Mouse (Mus musculus) layer of hippocampus, adult 9-11 months (tissue): ENCODE measurements around the gene Ccdc71.

ENCODE experiments used
- DNase-seq: peaks from one replicate; pipeline ENCODE4 v3.0.0; 2022

The Ccdc71 gene

DNA sequence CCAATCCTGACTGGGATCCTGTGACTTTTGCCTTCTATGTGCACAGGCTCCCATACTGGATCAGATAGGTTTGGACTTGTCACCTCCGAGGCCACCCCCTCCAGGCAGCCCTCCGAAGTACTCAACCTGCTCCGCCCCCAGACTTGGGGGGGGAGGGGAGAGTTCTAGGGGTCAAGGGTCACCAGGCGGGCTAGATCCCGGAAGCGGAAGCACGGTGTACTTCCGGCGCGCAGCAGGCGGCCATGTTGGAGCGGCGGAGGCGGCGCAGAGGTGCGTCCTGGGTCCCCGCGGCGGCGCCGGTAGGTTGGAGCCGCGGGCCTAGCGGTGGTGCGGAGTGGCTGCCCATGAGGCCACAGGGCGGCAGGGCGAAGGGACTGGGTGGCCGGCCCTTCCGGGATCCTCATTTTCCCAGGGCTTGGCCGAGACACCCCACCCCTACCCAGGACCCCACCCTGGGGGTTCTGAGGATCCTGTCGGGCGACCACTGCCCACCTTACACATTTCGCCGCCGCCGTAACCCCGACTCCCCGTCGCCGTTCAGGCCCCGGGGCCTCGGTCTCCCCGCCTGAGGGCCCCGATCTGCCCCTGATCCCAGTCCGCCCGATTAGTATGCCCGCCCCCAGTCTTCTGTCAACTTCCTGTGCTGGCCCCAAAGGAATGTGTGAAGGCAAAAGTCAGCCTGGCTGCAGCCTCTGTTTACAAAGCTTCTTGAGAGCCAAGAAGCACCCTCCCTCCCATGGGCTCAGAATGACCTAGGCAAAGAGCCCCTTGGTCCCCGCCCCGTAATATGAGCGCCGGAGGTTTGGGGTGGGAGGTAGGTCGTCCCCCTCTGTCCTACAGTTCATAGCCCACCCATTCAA, at the start of gene Ccdc71:
Gene Ccdc71, plus strand, starts transcription at position 209 of the 860 bp plus-strand sequence.
- DNase-seq, result peak; percentile 89

DNA sequence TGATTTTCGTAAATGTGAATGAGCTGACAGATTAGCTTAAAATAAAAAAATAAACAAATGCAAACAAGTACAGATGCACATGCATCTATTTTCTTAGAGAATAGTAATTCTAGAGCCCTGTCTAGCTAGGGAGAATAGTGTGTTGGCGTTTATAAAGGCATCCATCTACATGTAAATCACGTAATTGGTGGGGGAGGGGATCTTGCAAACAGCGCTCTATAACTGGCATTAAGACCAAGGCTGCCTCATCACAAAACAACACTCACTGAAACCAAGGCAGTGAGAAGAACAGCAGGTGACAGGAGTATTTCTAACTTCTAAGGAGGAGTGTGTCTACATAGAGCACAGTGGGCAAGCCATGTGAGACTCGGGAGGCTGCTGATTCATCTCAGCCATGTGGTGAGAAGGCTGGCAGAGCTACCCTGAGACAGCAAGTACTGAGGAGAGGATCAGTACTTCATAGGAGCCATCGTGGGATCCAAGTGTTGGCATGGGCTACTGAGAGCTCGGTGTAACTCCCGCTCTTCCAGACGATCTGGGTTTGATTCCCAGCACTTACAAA, 48.9 kb upstream of the Ccdc71 start:
- DNase-seq, result peak; percentile 80

DNA sequence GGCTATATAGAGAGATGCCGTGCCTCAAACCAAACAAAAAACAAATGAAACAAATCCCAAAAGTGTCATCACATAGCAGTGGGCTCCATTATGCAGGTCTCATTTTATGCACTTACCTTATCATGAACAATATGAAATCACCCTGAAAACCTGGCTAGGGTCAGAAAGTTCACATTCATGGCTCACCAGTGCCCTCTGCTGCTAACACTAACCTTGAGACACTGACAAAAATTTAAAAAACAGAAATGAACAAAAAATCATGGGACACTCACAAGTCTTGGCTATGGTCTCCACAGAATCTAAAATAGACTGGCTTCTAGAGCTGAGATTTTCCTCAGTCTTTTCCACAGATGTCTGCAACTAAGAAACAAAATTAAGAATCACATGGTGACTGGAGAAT, 48.1 kb upstream of the Ccdc71 start:
- DNase-seq, result no peak

DNA sequence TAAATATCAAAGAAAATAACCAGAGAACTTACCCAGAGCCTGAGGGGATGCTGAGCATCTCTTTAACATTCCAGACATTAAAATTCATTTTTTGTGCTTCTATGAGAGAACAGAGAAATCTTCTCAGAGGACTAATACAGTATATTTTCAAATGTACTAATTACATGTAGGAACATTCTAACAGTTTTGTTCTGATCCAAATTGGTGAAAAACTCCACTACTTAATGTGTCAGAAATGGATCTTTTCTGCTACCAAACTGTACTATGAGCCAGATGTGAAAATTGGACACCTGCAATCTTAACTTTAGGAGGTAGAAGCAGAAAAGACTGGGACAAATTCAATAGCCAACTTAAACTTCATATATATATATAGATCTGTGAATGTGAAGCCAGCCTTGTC, 31.9 kb upstream of the Ccdc71 start, which contains the start of gene Ccdc36:
Gene Ccdc36, minus strand, starts transcription at position 101 of the 400 bp plus-strand sequence.
- no peak for DNase-seq

DNA sequence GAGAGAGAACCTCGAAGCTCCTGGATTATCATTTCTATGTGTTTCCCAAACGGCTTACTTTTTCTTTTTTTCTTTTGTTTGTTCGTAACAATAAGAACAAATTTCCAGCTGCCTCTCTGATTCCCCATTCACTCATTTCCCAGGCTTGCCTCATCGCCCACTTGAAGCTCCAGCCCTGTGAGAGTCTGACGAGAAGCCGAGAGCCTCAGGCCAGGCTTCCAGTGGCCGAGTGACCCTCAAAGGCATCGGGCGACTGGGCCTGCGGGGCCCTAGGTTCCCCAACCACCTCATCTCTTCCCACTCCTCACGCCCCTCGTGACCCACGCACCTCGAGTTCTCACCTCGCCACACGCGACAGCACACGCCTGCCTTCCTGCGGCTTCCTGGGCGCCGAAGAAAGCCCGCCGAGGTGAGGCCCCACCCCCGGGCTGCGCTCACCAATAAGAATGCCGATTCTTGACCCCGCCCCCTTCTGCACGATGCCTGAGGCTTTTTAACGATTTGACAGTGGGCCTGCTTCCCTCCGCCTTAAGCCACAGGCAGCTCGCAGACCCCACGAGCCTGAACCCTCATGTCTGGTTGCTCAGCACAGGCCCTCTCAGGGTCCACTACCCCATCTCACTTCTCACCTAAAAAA, 28.8 kb upstream of the Ccdc71 start:
- DNase-seq, result no peak

DNA sequence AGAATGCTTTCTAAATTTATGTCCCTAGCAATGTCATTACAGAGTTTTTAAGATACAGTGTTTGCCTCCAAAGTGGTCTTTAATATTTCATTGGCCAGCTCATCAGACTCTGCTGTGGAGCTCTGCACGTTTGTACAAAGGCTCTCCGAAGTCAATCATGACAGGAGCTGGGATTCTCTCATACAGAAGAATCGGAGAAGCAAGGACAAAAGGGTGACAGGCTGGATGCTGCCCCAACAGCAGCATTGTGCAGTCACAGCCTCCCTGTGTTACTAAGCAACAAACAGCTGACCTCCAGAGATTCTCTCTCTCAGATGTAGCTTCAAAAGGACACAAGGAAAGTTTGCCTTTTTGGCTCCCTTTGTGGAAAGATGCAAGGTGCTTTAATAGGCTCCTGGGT, 24.1 kb upstream of the Ccdc71 start, which contains the start of gene BC048562:
Gene BC048562, plus strand, starts transcription at position 301 of the 400 bp plus-strand sequence.
- DNase-seq, result no peak

DNA sequence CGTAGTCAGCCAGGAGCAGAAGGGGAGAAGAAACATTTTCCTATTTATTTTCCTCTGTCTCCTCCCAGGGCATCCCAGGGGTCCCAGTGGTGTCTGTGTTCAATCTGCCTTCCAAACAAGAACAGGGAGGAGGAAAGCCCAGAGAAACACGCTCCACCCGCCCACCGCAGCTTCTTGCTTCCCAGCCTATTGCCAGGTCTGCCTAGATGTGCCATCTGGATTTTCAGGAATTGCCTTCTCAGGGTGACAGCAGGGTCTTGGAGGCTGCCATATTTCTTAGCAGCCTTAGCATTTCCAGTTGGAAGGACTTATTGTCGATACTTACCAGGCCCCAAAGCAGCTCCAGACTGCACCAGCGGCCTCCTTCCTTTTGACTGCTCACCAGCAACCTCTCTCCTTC, 21.2 kb upstream of the Ccdc71 start:
- peak; percentile 55 for DNase-seq

DNA sequence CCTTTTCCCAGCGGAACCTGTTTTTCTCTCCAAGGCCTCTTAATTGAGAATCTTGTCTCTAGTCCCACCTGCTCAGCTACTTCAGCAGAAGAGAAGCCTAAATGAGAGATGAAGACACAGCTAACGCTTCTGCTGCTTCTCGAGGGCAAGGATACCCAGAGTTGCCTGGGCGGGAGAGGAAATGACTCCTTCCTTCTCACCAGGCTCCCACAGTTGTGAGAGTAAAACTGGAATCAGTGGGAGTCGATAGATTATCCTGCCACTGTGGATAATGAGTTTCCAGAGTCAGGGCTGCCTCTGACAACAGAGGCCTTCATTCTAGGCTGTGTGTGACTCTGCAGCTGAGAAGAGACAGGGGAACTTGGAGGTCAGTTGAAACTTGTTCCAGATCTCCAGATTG, 19.8 kb upstream of the Ccdc71 start:
- no peak for DNase-seq

DNA sequence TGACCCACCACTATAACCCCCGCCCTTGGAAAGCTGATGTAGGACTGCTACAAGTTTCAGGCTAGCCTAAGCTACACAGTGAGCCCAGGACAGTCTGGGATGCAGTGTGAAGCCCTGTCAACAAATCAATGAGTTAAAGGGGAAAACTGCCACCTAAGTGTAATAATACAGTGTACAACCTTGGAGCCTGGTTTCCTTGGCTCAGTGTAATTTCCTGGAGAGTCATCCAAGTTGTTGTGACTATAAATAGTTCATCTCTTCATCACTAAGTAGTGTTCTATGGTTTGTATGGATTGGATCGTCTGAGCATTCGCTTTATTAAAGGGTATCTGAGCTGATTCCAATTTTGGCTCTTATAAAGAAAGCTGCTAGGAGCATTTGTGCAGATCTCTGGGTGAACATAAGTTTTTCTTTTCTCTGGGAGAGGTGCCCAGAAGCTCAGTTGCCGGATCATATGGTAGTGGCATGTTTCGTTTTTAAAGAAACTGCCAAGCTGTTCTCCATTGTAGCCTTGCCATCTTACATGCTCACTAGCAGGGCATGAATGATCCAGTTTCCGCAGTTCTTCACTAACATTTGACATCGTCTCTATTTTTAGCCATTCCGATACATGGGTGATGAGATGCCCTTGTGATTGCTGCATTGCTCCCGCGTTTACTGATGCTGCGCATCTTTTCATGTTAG, 18.9 kb upstream of the Ccdc71 start:
- peak; percentile 82 for DNase-seq

DNA sequence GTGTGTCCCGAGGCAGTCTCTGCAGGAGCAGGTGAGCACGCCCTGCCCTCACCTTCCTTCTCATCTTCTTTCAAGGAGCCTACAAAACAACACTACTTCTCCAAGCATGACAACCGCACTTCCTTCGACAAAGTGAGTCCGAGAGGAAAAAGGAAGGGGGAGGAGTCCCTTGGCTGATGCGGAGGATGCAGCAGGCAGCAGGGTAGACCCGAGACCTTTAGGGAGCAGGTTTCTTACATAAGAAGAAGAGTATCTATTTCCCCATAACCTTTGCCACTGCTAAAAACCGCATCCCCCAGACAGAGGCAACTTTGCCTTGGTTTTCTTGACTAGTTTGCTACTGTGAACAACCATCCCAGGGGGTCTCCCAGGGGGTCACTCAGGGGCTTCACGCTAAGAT, 15.2 kb upstream of the Ccdc71 start:
- DNase-seq, result no peak

DNA sequence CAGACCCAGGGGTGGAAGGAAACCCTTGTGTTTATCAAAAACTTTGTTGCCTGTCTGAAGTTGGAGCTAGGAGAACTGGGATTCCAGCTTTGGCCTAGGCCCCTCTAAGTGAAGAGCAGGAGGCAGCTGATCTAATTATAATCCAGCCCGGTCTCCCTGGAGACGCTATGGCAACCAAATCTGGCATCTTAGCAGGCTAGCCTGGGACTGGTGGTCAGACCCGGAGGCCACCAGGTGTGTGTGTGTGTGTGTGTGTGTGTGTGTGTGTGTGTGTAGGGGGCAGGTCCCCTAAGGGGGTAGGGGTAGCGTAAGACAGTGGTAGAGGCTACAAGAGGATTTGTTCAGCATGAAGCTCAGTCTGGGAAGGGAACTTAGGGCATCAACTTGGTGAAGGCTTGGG, 10.5 kb upstream of the Ccdc71 start:
- peak; percentile 57 for DNase-seq

DNA sequence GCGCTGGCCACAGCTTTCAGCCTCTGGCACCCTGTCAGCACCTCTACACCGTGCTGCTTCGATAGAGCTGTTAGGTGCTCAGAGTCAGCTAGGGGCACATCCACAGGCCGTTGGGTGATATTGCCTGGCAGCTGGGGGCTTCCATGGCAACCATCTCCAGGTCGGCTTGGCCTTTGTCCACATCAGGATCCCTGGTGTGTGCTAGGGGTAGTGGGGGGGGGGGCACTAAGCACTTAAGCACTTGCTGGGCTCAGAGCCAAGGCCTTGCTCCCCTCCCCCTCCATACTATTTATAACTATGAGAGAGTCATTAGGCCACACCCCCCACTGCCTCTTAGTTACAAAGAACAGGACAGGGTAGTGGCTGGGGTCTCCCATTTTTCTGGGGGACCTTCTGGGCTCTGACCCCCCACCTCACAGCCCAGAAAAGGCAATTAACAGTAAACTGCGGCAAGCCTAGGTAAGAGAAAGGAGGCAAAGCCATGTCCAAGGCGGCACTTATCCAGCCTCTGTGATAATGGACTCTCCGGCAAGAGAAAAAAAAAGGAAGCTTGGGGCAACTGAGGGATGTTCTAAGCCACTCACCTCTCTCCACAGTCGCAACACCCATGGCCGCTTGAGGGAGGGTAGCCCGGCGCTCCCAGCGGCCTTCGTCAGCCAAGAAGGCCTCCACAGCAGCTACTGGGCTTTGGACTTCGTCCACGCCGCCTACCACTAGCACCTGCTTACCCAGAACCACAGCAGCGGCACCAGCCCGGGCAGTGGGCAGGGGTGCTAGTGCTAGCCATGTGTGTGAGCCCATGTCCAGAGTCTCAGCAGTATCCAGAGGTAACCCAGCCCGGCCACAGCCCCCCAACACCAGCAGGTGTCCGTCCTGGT, 9.8 kb upstream of the Ccdc71 start:
- DNase-seq, result peak; percentile 44

DNA sequence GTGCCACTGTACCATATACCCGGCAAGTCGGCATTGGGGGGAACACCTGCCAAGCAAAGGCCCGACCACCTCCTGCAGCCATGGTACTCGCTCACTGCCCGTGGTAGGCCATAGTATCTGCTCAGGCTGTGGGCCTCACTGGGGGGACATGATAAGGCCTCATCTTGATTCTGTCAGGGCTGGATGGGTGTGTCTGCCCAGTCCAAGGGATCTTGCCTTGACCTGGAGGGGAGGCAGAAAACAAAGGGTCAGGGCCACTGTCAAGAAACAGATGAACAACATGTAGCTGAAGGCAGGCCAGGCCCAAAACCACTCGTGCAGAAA, 9.2 kb upstream of the Ccdc71 start:
- DNase-seq, result no peak

DNA sequence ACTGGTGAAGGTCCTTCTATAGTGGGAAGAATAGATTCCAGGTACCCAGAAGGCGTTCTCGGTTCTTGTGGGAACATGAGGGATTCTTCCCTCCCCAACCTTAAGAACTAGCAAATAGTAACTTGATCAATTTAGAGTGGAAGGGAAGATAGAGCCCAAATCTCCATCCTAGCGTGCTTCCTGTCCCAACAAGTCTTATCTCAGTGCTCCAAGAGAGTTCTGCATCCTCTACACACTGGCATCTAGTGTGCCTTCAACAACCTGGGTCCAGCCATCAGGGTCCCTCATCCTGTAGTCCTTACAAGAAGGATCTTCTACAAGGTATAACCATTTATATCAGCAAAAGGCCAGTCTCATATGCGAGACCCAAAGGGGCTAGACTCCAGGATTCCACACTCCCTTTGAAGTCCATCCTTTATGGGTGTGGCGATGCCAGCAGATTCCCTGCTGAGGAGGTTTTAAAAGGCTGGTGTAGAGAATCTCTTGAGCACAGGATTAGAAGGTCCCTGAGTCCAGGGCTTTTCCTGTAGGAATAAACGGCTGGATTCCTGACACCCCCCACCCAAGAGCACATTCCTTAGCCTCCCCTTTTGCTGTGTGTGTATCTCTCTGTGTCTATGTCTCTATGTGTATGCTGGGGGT, 8.7 kb upstream of the Ccdc71 start:
- DNase-seq, result no peak

DNA sequence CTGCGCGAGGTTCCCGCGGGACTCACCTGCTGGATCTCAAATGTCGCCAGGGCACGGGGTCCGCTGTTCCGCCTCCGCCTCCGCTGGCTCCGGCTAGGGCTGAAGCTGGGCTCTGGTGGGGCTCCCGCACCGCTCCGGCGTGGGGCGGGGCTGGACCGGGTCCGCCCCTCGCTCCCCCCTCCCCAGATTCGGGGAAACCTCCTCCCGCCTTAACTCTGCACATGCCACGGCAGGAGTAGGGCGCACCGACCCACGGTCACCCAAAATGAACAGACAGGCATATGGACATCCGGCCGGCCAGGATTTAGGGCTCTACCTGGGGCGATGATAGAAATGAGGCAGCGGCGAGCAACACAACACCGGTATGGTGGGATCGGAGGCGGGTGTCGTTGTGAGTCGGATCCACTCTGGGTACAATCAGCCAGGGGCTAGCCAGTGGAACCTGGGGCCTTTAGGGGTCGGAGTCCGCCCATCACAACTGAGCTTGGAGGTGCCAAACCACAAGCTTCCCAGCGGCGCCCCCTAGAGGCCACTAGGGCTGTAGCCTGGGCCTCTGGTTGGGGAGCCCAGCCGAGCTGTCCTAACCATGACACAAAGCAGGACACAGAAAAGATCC, 7.9 kb upstream of the Ccdc71 start:
- peak; percentile 80 for DNase-seq

DNA sequence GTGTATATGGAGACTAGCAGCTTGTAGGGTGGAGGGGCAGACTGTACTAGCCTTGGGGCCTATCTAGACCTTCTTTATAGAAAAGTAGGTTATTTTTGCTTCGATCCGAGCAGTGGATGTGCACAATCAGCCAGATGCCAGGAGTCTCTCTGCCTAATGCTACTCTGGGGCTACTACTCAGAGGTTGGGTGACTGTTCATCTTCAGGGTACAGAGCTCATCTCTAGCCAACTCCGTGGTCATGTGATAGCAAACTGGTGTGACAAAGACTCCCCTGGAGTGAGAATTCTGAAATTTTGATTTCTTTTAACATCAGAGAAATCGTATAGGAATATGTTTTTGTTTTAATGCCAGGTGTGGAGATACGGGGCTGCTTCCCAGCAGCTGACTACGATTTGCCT, 7.4 kb upstream of the Ccdc71 start:
- DNase-seq, result no peak

DNA sequence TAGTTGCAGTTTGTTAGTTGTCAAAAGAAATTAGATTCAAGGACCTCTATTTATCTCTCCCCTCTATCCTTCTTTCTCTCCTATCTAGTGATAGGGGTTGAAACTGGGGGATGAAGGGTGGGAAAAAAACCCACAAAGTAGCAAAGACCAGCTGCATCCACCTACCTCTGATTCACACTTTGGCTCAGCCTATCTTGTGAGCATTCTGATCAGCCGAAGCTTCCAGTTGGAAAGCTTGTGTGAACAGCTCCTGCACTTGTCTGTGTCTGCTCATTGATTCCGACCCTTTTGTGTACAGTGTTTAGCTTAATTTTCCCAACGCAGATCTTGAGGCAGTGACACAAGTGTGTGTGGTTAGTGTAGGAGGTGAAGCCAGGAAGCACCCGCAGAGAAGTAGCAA, 6.9 kb upstream of the Ccdc71 start:
- DNase-seq, result peak; percentile 58

DNA sequence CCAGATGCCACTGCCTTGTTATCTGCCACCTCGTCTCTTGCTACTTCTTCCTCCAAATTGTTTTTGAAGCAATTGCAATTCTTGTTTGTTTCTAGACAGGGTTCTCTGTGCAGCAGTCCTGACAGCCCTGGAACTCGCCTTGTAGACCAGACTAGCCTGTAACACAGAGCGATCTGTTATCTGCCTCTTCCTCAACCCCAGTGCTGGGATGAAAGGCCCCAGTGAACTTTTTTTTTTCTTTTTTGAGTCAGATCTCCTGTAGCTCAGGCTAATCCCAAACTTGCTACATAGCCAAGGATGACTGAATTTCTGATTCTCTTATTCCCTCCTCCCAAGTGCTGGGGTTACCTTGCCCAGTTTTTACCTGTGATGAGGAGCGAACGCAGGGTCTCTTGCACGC, 5.9 kb upstream of the Ccdc71 start:
- no peak for DNase-seq

DNA sequence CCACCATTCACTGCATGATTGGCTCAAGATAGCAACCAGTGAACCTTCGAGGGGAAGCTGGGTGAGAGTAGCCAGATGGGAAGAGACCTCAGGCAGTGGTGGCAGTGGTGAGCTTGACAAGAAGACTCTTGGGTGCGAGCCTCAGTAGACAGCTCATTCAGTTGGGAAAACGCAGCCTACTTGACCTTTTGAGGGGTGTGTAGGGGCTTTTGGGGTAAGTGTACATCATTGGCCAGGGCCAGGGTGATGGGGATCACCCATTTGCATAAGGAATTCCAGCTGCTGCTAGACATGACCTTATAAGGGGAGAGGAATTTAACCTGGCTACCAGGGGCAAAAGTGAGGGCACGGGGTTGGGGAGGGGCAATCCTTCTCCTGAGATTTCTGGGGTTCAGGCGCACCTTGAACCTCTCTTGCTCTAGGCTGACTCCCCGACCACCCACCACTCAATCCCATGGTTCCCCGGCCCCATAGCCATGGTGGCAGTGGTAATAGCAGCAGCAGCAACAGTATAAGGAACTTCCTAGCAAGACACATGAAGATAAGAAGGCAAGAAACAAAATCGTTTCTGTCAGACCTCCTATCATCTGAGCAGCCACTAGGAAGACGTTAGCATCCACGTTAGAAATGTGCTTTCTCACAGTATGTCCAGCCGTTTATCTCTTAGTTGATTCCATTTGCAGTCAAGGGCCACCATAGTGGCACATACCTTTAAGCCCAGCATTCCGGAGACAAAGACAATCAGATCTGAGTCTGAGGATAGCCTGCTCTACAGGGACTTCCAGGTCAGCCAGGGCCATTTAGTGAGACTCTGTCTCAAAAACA, 4.4 kb upstream of the Ccdc71 start:
- DNase-seq, result no peak

DNA sequence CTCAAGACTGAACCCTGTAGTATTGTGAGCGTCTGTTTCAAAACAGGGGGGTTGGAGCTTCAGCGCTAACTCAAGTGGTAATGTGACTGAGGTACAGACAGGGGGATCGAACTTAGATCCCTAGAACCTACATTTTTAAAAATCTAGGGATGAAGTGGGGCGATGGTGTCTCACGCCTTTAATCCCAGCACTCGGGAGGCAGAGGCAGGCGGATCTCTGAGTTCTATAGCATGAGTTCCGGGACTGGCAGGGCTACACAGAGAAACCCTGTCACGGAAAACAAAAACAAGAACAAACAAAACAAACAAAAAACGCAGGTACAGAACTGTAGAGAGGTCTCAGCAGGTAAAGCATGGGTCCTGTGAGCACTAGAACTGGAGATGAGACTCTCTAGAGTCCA, 3.4 kb upstream of the Ccdc71 start:
- no peak for DNase-seq

DNA sequence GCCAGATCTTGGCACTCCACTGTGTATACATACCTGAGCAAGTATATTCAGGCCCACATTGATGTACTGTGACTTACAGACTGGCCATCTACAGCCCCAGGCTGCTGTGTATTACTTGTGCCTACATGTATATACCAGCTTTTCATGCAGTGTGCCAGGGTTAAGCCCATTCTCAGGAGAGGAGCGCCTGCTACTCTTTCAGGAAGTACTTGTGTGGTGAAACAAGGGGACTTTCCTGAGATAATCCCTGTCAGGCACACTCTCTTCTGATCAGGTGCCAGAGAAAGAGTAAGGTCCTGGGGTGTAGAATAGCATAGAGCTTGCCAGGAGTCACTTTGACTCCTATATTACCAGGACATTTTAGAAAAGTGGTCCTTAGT, 398 bp upstream of the Ccdc71 start:
- no peak for DNase-seq
